Mouse (Mus musculus): Measurements from ENCODE around the gene Herc6. TPM values are rescaled to one million over a fixed set of nuclear protein-coding genes. Genes with fewer than 3 reads are reported as not detected.

Herc6 gene
- polyA plus RNA-seq, 1 experiment from 2014 or later = 2.4 TPM

DNA sequence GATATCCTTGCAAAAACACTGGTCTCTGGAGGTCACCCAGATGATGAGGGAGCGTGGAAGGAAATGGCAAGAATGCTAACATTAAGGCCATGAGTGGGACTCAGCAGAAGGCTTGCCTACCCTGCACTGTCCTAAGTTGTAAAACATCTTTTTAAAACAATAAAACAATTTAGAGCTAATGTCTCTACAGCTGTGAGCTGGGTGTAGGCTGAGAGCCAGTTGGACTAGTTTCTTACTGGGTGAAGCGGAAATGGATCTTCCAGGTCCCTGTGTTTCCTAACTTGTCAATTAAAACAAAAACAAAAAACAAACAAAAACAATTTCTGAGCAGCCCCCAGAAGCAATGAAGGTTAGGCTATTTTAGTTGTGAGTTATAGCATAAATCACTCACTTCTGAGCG lies 112.3 kb downstream of the Herc6 start:
- ATAC-seq (replicated peaks; ENCODE audit: low FRiP score, low TSS enrichment, low read depth) (no peak), DNase-seq (ENCODE audit: low spot score) (no peak)
- H3K27ac ChIP-seq (ENCODE audit: low read depth) = no peak overlapping the region
- H3K36me3 ChIP-seq (ENCODE audit: control insufficient read depth, insufficient read depth, low read length) = peaks cover 11% of the 10 kb centered on the region
- H3K9me3 ChIP-seq (ENCODE audit: control insufficient read depth, low read length) = no peaks in the 10 kb centered on the region
- no peak overlapping the region for H3K9ac ChIP-seq (ENCODE audit: low read length)
- H3K4me3 ChIP-seq (ENCODE audit: low read depth, low read length) = no peak overlapping the region
- H3K4me1 ChIP-seq (replicated peaks; ENCODE audit: control insufficient read depth, insufficient read depth, low read length) = peaks cover 6% of the 10 kb centered on the region
- 73% methylated on average over 3 of the region's 3 CpGs for WGBS
- no peaks in the 10 kb centered on the region for H3K27me3 ChIP-seq (replicated peaks; ENCODE audit: control insufficient read depth, insufficient read depth, low read length)
- no peak overlapping the region for H3K4me2 ChIP-seq (ENCODE audit: low read length)

DNA sequence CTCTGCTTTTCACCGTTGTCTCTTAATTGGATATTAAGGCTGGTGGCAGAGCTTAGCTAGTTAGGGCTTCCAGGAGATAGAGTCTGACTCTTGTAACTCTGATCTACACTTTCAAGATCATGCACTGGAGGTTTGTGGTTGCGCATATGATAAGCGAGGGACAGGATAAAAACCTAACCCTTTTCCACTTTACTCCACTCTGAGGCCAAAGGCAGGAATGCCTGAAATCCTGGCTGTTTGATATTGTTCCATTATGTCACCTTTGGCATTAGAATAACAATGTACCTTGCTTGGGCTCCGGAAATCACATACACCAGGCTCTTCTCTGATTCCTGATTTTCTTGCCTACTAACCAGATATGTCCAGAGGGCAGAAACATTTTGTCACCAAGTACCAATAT lies 120.9 kb downstream of the Herc6 start:
- Histone ChIP-seq H3K27ac (ENCODE audit: low read depth) (no peak overlapping the region), H3K4me3 (ENCODE audit: low read depth, low read length) (0 out of 2 replicates have a peak overlapping the region, but pooled peaks have one; percentile 63), H3K4me2 (ENCODE audit: low read length) (peak overlapping the region; percentile 82), H3K9me3 (ENCODE audit: control insufficient read depth, low read length) (no peaks in the 10 kb centered on the region), H3K36me3 (ENCODE audit: control insufficient read depth, insufficient read depth, low read length) (no peaks in the 10 kb centered on the region), H3K9ac (ENCODE audit: low read length) (no peak overlapping the region), H3K4me1 (replicated peaks; ENCODE audit: control insufficient read depth, insufficient read depth, low read length) (peaks cover 10% of the 10 kb centered on the region), H3K27me3 (replicated peaks; ENCODE audit: control insufficient read depth, insufficient read depth, low read length) (no peaks in the 10 kb centered on the region)
- 74% methylated on average over 4 of the region's 4 CpGs for WGBS
- no peak for ATAC-seq (replicated peaks; ENCODE audit: low FRiP score, low TSS enrichment, low read depth)
- DNase-seq (ENCODE audit: low spot score) = no peak

DNA sequence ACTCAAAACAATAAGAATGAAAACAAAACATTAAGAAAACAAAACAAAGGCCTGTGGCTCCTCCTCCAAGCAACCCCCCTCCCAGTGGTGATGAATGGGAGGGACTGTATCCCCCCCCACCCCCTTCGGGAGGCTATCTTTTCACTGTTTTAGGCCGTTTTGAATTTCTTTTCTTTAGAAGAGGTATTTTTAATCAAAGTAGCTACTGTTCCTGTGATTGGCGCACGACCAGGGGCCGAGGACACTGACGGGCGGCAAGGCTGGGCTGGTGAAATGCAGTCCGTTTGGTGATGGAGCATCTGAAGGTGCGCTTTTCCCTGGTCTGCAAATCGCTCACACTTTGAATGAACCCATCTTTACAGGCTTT lies 121.6 kb downstream of the Herc6 start, which contains the start of gene Lancl2:
Gene Lancl2 (plus strand): TSS at position 165 of the 367 bp plus-strand sequence.
- Histone ChIP-seq H3K4me1 (replicated peaks; ENCODE audit: control insufficient read depth, insufficient read depth, low read length) (peaks cover 10% of the 10 kb centered on the region), H3K36me3 (ENCODE audit: control insufficient read depth, insufficient read depth, low read length) (no peaks in the 10 kb centered on the region), H3K4me2 (ENCODE audit: low read length) (peak within 1 kb of the TSS; percentile 82), H3K27ac (ENCODE audit: low read depth) (peak within 1 kb of the TSS; percentile 95), H3K27me3 (replicated peaks; ENCODE audit: control insufficient read depth, insufficient read depth, low read length) (no peaks in the 10 kb centered on the region), H3K9me3 (ENCODE audit: control insufficient read depth, low read length) (no peaks in the 10 kb centered on the region), H3K9ac (ENCODE audit: low read length) (peak within 1 kb of the TSS; percentile 90), H3K4me3 (ENCODE audit: low read depth, low read length) (peak within 1 kb of the TSS; percentile 63)
- ATAC-seq (replicated peaks; ENCODE audit: low FRiP score, low TSS enrichment, low read depth) (peak; percentile 22), DNase-seq (ENCODE audit: low spot score) (no peak)
- WGBS = under 1% methylated on average over 10 of the region's 10 CpGs

DNA sequence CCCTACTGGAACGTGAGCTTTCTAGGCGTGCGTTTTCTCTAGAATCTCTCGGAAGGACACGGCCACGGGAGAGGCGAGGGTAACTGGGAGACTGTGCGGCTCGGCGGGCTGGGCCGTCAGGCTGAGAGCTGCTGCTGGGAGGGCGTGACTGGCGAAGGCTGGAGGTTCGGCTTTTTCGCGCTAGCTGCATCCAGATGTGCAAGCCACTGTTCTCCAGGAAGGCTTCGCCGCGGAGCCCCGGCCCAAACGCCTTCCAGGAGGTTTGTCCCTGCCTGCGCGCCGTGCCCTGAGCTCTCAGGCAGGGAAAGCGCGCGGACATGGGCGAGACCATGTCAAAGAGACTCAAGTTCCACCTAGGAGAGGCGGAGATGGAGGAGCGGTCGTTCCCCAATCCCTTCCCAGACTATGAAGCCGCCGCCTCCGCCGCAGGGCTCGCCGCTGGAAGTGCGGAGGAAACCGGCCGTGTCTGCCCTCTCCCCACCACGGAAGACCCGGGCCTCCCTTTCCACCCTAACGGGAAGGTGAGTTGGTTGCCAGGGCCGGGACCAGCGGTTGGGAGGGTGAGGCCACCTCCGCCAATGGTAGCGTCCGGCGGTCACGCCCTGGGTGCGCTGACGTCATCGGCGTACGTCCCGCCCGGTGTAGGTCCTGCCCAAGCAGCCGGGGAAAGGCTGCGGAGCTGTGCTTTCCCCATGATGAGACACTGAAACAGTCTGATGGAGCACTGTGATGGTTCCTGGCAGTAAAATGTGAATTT lies 122.1 kb downstream of the Herc6 start:
- WGBS = under 1% methylated on average over 59 of the region's 59 CpGs
- Histone ChIP-seq H3K9ac (ENCODE audit: low read length) (peak overlapping the region; percentile 90), H3K27ac (ENCODE audit: low read depth) (peak overlapping the region; percentile 95), H3K36me3 (ENCODE audit: control insufficient read depth, insufficient read depth, low read length) (no peaks in the 10 kb centered on the region), H3K27me3 (replicated peaks; ENCODE audit: control insufficient read depth, insufficient read depth, low read length) (no peaks in the 10 kb centered on the region), H3K4me2 (ENCODE audit: low read length) (peak overlapping the region; percentile 82), H3K9me3 (ENCODE audit: control insufficient read depth, low read length) (no peaks in the 10 kb centered on the region), H3K4me3 (ENCODE audit: low read depth, low read length) (peak overlapping the region; percentile 63), H3K4me1 (replicated peaks; ENCODE audit: control insufficient read depth, insufficient read depth, low read length) (peaks cover 10% of the 10 kb centered on the region)
- ATAC-seq (replicated peaks; ENCODE audit: low FRiP score, low TSS enrichment, low read depth) (peak; percentile 100), DNase-seq (ENCODE audit: low spot score) (peak; percentile 97)

DNA sequence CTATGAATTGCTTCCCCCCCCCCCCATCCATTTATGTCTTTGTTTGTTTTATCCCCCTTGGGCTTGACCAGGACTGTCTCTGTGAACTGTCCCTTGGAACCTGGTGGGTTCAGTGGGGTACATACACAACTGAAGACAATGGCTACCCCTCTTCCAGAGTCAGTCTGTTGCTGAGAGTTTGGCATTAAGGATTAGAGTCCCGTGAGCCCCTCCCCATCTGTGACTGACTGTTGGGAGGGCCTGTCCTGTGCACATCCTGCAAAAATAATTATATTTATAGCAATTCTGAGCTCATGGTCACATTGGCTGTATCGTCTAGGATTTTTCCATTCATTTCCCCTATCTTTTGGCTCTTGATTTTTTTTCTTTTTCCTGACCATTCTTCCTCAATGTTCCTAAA lies 122.9 kb downstream of the Herc6 start:
- Histone ChIP-seq H3K4me1 (replicated peaks; ENCODE audit: control insufficient read depth, insufficient read depth, low read length) (peaks cover 10% of the 10 kb centered on the region), H3K36me3 (ENCODE audit: control insufficient read depth, insufficient read depth, low read length) (no peaks in the 10 kb centered on the region), H3K9me3 (ENCODE audit: control insufficient read depth, low read length) (no peaks in the 10 kb centered on the region), H3K4me3 (ENCODE audit: low read depth, low read length) (peak overlapping the region; percentile 63), H3K4me2 (ENCODE audit: low read length) (peak overlapping the region; percentile 82), H3K27me3 (replicated peaks; ENCODE audit: control insufficient read depth, insufficient read depth, low read length) (no peaks in the 10 kb centered on the region), H3K27ac (ENCODE audit: low read depth) (peak overlapping the region; percentile 95), H3K9ac (ENCODE audit: low read length) (peak overlapping the region; percentile 90)
- DNase-seq (ENCODE audit: low spot score) = no peak
- ATAC-seq (replicated peaks; ENCODE audit: low FRiP score, low TSS enrichment, low read depth) = peak; percentile 46
- WGBS = 22% methylated on average over 2 of the region's 2 CpGs

DNA sequence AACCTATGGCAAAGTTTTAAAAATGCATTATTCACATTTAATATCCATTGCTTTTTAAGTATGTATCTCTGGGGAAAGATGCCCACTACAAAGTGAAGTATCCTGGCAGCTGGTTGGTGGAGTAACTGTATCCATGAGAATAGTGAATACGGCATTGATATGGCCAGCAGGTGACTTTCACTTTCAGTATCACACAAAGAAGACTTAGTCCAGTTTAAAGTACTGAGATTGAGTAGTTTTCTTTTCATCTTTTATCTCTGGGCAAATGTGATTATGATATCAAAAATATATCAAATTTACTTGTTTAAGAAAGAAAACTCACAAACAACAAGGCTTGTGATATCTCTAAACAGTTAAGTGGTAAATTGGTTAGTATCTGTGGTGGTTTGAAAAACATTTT lies 125.9 kb downstream of the Herc6 start:
- DNase-seq (ENCODE audit: low spot score) (no peak), ATAC-seq (replicated peaks; ENCODE audit: low FRiP score, low TSS enrichment, low read depth) (no peak)
- Histone ChIP-seq H3K4me3 (ENCODE audit: low read depth, low read length) (no peak overlapping the region), H3K27me3 (replicated peaks; ENCODE audit: control insufficient read depth, insufficient read depth, low read length) (no peaks in the 10 kb centered on the region), H3K9ac (ENCODE audit: low read length) (no peak overlapping the region), H3K36me3 (ENCODE audit: control insufficient read depth, insufficient read depth, low read length) (no peaks in the 10 kb centered on the region), H3K27ac (ENCODE audit: low read depth) (no peak overlapping the region), H3K9me3 (ENCODE audit: control insufficient read depth, low read length) (no peaks in the 10 kb centered on the region), H3K4me1 (replicated peaks; ENCODE audit: control insufficient read depth, insufficient read depth, low read length) (peaks cover 8% of the 10 kb centered on the region), H3K4me2 (ENCODE audit: low read length) (no peak overlapping the region)
- WGBS = 89% methylated on average over 1 of the region's 1 CpGs

DNA sequence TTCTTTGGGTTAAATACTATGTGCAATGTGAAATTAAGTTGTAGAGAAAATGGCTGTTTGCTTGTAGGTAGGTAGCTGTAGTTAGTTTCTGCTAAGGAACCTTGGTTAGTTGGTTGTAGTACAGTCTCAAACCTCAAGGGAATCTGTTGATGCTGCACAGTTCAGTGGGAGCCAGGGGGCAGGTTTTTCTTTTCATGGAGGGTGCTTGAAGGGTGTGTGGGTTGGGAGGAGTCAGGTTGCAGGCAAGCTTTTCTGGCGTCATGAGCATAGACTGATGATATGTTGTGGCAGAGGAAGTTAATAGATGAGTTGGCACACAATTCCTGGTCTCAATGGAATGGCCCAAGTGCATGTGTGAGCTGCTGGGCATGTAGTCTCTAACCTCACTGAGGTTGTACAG lies 130.9 kb downstream of the Herc6 start:
- H3K4me2 ChIP-seq (ENCODE audit: low read length) = no peak overlapping the region
- no peak overlapping the region for H3K27ac ChIP-seq (ENCODE audit: low read depth)
- H3K9ac ChIP-seq (ENCODE audit: low read length) = no peak overlapping the region
- no peaks in the 10 kb centered on the region for H3K27me3 ChIP-seq (replicated peaks; ENCODE audit: control insufficient read depth, insufficient read depth, low read length)
- DNase-seq (ENCODE audit: low spot score) (no peak), ATAC-seq (replicated peaks; ENCODE audit: low FRiP score, low TSS enrichment, low read depth) (no peak)
- WGBS = 26% methylated on average over 1 of the region's 1 CpGs
- H3K9me3 ChIP-seq (ENCODE audit: control insufficient read depth, low read length) = no peaks in the 10 kb centered on the region
- H3K4me1 ChIP-seq (replicated peaks; ENCODE audit: control insufficient read depth, insufficient read depth, low read length) = no peaks in the 10 kb centered on the region
- no peak overlapping the region for H3K4me3 ChIP-seq (ENCODE audit: low read depth, low read length)
- no peaks in the 10 kb centered on the region for H3K36me3 ChIP-seq (ENCODE audit: control insufficient read depth, insufficient read depth, low read length)
